Mouse (Mus musculus) layer of hippocampus, adult 2 months (tissue): Measurements from ENCODE around the gene Tnxb. TPM values are rescaled to one million over a fixed set of nuclear protein-coding genes. Genes with fewer than 3 reads are reported as not detected.

Source experiments
- DNase-seq, 2 experiments: peaks; one replicate each; pipeline ENCODE4 v3.0.0; 2022; ENCODE audit warnings: low spot score in 2 of 2
- H3K27ac ChIP-seq: fragments of 200-600 bp; 2 replicates; pipeline ENCODE4 v1.8.1; 2022
- H3K4me3 ChIP-seq: fragments of 200-600 bp; 2 replicates; pipeline ENCODE4 v1.8.1; 2022; ENCODE audit warnings: mild to moderate bottlenecking
- CTCF ChIP-seq: fragments of 200-600 bp; conservative IDR thresholded peaks from 2 replicates; pipeline ENCODE4 v1.8.1; 2022; ENCODE audit warnings: antibody characterized with exemption, mild to moderate bottlenecking, moderate library complexity
- total RNA-seq, 2 experiments: library from RNA; stranded (reverse); gene quantifications; 2 replicates each; pipeline ENCODE4 v1.2.3; 2021

Gene Tnxb
- total RNA-seq, 2 experiments from 2014 or later: 10.9 to 11.0 TPM

DNA sequence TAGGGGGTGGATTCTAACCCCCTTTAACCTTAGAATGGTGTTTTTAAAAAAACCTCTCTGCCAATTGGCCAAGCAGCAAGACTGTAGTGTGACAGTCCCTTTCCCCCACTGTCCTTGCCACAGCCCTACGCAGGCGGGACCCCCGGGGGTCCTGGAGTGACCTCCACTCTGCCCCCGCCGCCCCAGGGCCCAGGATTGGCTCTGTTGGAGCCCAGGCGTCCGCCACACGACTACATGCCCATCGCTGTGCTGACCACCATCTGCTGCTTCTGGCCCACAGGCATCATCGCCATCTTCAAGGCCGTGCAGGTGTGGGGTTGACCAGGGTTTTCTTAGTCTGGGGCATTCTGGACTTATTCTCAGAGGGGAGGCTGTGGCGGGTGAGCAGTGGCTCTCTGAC is 38.7 kb upstream of the Tnxb start:
- Histone ChIP-seq H3K27ac (peak overlapping the region; percentile 99), H3K4me3 (peak overlapping the region; percentile 67)
- DNase-seq: no peak
- no peak for TF ChIP-seq CTCF

DNA sequence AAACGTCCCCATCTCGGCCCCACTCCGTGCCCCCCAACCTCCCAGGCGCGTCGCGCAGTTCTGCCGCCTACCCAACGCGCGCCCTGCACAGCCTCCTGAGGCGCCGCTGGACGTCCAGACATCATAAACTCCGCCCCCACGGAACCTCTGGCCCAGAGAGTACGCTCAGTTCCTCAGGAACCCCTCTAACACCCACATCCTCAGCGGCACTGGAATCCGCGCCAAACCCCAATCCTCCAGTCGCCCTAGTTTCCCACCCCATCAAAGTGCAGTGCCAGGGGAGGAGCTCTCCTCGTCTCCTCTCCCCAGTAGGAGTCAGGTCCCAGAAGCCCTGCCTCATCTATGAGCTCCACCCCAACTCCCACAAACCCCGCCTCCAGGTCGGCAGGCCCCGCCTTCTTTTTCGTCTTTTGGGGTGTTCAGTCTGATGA is 38.1 kb upstream of the Tnxb start:
- Histone ChIP-seq H3K4me3 (peak overlapping the region; percentile 67), H3K27ac (peak overlapping the region; percentile 99)
- DNase-seq: peak; percentile 87 to 94
- no peak for TF ChIP-seq CTCF

DNA sequence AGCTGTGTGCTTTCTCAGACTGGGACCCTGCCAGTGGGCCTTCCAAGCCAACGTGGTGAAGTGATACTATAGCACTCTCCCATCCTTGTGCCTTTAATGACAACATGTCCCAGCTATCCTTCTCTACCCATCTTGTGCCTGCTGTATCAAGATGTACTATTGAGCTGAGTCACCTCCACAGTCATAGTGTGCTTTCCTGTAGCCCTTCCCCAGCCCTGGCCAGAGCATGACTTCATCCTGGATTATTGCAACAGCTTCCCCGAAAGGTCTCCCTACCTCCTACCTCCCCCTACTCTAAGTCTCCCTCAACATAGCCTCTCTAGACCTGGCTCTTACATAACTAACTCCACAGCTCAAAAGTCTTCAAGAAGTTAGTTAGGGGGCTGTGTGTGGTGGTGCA is 34.7 kb upstream of the Tnxb start:
- no peak for TF ChIP-seq CTCF
- Histone ChIP-seq H3K4me3 (no peak overlapping the region), H3K27ac (no peak overlapping the region)
- no peak for DNase-seq

DNA sequence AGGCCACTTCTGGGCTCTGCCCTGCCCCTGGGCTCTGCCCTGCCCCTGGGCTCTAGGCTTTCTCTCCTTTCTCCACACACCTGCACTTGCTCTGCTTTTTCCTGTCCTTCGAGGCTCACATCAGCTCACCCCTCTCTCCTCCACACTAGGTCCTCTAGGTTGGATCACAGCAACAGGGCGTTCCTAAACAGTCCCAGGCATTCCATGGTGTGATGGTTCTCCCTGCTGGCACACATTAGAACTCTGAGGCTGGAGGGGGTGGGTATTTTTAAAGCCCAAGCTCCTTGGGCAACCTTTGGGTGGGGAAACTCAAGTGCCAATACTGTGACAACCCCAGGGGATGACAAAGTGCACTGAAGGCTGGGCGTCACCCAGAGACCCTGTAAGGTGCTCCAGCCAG is 32.9 kb upstream of the Tnxb start:
- Histone ChIP-seq H3K4me3 (no peak overlapping the region), H3K27ac (peak overlapping the region; percentile 33; the same call in 1 of the 2 replicates)
- no peak for TF ChIP-seq CTCF
- DNase-seq: no peak

DNA sequence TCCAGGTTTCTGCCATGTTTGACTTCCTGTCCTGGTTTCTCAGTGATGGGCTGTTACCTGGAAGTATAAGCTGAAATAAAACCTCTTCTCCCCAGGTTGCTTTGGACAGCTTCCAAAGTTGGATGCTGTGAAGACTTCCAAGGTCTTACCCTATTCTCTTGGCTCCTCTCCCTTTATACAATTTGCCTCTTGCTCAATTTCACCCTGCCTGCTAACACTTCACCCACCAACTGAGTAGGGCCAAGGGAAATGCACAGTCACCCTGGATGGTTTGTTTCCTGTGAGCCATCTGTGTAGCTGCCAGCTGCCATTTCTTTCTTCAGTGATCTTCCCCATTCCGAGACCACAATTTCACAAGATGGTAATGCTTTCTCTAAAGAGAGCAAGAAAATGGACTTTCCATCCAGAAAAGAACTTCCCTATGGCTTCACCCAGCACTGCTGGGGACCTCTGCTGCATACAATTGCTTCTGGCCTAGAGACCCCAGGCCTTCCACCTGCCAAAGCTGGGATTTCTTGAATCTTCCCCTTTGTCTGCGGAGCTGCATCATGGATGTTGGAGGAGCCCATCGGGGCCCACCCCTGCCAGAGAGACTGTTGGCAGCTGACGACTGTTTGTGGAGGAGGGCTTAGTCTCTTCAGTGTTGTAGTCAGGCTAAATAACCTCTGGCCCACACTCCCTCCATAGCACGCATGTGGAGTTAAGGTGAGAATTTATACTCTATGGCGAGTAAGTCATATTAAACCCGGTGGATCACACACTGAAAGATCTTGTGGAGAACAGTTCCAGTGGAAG is 30.7 kb upstream of the Tnxb start:
- no peak for TF ChIP-seq CTCF
- DNase-seq: no peak
- Histone ChIP-seq H3K27ac (peak overlapping the region; percentile 93), H3K4me3 (no peak overlapping the region)

DNA sequence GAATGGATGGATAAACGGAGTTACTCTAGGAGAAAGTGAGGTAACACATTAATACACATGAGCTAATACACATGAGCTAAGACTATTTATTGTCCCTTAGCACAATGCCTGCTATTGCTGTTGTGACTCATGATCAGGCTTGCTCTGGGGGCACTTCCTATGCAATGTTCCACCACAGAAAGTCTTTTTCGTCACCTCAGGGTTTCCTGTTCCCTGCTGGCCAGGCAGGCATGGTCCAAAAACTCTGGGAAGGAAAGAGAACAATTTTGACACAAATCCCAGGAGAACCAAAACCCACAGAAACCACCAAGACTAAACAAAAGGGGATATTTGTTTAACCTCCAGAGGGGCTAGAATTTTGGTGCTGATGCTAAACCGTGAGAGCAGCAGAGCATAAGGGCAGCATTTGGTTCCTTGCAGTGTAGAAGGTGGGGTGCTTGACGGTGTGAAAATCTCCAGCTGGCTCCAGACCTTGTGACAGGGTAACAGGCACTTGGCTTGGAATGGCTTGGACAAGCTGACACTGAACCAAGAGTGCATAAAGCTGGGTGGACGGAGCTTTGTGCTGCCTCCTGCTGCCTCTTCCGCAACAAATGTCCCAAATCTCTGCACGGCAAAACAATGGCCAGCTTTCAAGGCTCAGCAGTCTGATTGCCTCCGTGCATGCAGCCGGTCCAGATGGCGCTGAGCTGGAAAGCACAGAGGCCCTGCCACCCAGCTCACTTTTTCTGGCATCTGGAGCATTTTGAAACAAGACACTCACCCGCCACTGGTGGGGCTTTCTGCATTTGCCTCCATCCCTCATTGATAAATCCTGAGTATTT is 29.3 kb upstream of the Tnxb start:
- DNase-seq: no peak
- peak; percentile 31 for TF ChIP-seq CTCF

DNA sequence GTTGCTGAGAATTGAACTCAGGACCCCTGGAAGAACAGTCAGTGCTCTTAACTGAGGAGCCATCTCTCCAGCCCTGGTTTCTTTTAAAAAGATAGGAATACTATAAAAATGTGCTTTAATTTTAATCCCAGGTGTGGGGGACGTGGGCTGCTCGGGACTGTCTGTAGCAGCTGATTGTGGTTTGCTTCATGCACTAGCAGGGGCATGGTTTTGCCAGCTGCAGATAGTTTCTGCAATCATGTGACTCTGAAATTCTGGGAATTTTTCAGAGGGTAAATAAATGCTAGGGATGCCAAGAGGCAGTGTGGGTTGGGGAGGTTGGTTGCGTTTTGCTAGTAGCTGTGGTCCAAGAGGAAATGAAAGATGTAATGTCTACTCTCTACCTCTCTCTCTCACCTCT is 28.4 kb upstream of the Tnxb start:
- no peak overlapping the region for H3K4me3 ChIP-seq
- no peak for DNase-seq
- H3K27ac ChIP-seq: peak overlapping the region; percentile 93
- no peak for TF ChIP-seq CTCF

More for the DNA sequence above, 29.3 kb upstream of the Tnxb start:
- no peak overlapping the region for H3K4me3 ChIP-seq
- peak overlapping the region; percentile 93 for H3K27ac ChIP-seq

DNA sequence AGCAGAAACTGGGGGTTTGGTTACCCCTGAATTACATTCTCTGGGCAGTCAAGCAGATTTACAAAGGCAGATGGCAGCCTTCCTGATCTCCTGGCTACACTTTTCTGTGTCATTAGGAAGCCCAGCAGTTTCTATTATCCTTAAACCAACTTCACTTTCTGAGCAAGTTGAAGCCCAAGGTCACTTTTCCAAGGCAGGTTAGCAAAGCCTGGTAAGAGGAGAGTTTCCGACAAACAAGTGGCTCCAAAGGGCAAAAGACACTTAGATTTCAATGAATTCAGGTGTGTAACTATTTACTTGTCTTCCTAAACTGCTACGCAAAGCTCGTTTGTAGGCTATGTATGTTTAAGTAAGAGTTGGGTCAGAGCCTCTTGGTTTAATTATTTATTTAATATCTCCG is 27.0 kb upstream of the Tnxb start:
- no peak overlapping the region for H3K4me3 ChIP-seq
- H3K27ac ChIP-seq: no peak overlapping the region
- no peak for TF ChIP-seq CTCF
- no peak for DNase-seq

DNA sequence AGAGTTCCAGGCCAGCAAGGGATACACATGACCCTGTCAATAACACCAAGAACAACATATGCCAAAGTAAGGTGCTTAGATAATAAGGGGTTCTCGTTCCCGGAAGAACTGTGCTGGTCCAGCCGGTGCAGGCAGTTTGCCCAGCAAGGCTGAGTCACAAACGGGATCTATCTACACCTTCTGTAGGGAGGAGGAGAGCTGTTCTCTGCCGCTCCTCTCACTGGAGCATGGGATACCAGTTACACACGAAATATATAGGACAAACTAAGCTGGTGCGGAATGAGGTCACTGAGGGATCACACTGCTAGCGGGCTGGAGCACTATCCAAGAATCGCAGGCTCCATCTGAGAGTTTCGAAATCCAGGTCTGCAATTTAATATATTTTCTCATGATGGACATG is 26.4 kb upstream of the Tnxb start:
- no peak for TF ChIP-seq CTCF
- Histone ChIP-seq H3K4me3 (no peak overlapping the region), H3K27ac (peak overlapping the region; percentile 91)
- DNase-seq: no peak

DNA sequence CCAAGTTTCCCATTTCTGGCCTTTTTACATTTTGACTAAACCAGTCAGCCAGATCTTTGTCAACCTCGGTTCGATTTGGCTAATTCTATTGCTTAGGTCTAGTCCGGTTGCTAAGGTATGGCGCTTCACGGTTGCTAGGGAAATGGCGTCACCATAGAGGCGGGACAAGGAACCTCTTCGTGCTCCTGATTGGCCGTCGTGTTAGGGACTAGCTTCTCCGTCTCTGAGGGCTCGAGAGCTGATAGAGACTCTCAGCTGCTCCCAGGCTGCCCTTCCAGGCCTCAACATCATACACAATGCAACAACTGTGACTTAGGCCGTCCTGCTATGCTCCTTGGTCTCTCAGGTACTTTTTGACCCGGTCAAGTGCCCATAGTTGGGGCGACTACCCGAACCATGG is 25.7 kb upstream of the Tnxb start, which contains the start of gene Fkbpl:
Gene Fkbpl, plus strand, starts transcription at position 157 of the 400 bp plus-strand sequence.
- peak; percentile 98 for DNase-seq
- no peak for TF ChIP-seq CTCF
- Histone ChIP-seq H3K4me3 (peak within 1 kb of the TSS; percentile 76), H3K27ac (peak within 1 kb of the TSS; percentile 91)

DNA sequence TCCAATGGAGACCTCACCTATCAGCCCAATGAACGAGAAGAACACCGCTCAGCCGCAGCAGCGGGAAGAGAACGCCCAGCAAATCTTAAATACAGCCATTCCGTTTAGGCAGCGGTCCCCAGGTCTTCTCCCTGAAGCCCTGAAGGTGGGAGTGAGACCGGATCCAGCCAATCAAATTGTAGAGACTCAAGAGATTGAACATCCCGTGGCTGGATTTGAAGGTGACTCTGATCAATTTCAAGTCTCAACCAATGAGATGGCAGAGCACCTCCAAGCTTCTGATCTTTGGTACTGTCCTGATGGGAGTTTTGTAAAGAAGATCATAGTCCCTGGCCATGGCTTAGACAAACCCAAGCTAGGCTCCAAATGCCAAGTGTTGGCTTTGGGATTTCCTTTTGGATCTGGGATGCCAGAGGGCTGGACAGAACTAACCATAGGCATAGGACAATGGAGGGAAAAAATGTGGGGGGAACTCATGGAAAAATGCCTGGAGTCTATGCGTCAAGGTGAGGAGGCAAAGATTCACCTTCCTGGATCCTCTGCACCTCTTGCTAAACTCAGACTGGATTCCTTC is 25.0 kb upstream of the Tnxb start:
- no peak for TF ChIP-seq CTCF
- Histone ChIP-seq H3K27ac (peak overlapping the region; percentile 91), H3K4me3 (peak overlapping the region; percentile 76)
- no peak for DNase-seq

DNA sequence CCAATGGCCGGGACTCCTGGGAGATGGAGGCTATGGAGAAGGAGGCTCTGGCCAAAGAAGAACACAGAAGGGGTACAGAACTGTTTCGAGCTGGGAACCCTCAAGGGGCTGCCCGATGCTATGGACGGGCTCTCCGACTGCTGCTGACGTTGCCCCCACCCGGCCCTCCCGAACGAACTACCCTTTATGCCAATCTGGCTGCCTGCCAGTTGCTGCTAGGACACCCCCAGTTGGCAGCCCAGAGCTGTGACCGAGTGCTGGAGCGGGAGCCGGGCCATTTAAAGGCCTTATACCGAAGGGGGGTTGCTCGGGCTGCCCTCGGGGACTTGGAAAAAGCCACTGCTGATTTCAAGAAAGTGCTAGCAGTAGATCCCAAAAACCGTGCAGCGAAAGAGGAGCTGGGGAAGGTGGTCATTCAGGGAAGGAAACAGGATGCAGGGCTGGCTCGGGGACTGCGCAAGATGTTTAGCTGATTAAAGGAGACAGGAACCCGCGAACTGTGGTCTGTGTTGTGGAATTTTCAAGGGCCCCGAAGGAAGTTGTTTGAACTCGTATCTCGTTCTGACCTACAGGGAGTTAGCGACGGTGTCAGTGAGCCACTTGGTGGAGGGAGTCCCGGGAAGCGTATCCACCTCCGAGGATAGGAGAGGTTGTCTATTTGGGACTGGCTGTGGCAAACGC is 24.4 kb upstream of the Tnxb start:
- no peak for DNase-seq
- peak overlapping the region; percentile 76 for H3K4me3 ChIP-seq
- peak overlapping the region; percentile 9; the same call in 1 of the 2 replicates for H3K27ac ChIP-seq
- no peak for TF ChIP-seq CTCF
